Mouse (Mus musculus) megakaryocyte-erythroid progenitor cell, adult 5 weeks (primary cell): ENCODE data around the gene Kntc1. TPM values are rescaled to one million over a fixed set of nuclear protein-coding genes. Genes with fewer than 3 reads are reported as not detected.

Experiments used
- polyA plus RNA-seq: library from polyadenylated mRNA; stranded (reverse); fragments of >175 nt; gene quantifications from 2 replicates; pipeline ENCODE4 v1.2.3, GENCODE M21; 2012

The Kntc1 gene
- polyA plus RNA-seq: 1.4 and 2.4 TPM in 2 replicates

DNA sequence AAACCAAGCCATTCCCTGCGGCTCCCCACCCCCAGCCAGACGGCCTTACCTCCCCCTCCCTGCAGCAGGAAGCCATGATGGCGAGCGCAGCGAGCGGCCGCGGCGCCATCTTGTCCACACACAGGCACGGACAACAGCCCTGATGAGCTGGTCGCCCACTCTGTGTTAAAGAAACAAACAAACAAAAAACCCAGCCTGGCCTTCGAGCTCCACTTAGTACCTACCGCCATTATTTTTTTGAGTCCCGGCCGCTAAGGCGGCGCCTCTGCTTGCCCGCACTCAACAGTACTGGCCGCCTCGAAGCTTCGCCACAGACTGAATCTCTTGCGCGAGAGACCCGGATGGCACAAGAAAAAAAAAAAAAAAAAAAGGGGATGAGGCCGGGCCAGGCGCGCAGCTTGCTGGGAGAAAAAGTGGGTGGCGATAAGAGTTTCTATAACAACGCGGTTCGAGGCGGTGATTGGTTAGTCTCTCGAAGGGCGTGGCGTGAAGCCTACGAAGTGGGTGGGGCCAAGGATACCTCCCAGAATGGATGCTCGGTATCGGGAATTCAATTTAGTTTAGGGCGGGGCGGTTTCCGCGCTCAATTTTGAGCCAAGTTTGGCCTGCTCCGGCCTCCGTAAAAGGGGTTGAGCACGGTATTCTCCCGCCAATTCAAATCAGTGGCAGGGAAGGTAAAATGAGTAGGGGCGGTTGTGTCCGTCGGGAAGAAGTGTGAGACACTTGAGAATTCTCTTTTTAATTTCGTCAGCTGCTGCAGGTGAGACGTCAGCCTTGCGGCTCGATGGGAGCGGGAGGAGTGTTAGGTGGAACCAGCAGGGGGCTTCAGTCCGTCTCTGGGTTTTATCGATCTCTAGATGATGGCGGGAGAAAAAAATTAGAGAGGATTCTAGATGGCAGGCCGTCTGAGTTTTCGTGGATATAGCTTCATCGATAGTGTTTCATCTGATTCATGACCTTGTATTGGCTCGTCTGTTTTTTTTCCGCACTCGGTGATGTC, at the start of gene Kntc1, which contains the start of gene Rsrc2:
Gene Kntc1 (plus strand): TSS at position 652 of the 1,000 bp plus-strand sequence.
Gene Rsrc2 (minus strand): TSS at position 350 of the 1,000 bp plus-strand sequence.

DNA sequence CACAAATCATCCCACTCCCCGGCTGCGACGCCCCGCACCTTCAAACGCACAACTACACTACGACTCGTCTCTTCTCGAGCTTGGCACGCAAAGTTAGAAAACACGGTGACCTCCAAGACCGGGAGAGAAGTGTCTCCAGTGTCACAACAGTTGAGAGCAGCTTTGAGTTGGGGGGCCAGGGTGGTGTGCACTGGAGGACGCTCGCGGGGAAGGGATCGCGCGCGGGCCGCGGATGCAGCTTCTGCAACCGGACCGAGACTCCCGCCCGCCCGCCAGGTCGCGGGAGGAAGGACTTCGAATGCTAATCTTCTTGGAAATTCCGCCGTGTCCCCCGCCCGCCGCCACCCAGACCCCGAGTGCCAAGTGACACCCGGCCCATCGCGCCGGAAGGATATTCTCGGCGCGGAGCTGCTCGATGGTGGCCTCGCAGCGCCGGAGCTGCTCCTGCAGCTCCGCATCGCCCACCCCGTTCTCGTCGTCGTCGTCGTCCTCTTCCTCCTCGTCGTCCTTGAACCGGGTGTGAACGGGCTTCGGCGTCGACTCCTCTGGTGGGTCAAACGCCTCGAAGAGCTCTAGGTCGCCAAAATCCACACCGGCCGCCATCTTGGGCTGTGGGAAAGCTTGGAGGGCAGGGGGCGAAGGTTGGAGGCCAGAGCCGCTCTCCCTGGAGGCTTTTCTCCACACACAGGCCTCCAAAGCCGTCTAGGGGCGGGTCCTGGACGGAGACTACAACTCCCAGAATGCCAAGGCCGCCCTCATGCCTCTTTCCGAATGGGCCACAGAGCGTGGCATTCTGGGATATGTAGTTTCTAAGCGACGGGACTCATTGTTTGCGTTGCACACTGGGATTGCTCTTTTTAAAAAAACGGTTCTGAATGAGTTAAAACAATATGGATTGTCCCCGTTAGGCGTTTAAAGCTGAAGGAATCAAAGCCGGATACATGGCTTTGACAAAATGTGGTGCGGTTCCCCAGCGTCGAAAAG, 28.9 kb upstream of the Kntc1 start, which contains the start of gene Zcchc8:
Gene Zcchc8 (minus strand): TSS at position 773 of the 984 bp plus-strand sequence.

DNA sequence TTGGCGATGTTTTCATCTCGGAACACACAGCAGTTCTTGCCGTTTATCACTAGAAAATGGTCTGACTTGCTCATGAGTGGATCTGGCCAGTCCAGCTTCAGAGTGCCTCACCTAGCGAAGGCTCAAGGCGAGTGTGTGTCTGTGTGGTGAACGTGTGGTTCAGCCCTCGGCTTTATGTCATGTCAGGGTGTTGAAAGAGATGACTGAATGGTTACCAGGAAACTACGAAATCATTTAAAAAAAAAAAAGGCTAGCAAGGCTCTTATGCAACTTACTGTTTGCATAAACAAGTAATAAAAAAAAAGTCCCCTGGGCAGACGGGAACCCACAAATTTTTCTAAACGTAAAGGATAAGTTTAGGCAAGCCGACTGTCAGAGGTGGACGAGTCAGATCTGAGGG, 115.8 kb downstream of the Kntc1 start, which contains the start of gene Hcar2:
Gene Hcar2 (minus strand): TSS at position 135 of the 400 bp plus-strand sequence.

Other genes with a start within 250 kb of the Kntc1 start
- not detected in 2 replicates for gene B3gnt4, start 239.3 kb upstream of the Kntc1 start, polyA plus RNA-seq
- 10.6 and 11.3 TPM in 2 replicates for gene Diablo, start 225.5 kb upstream of the Kntc1 start, polyA plus RNA-seq
- 2.0 and 3.9 TPM in 2 replicates for gene Gm49027, start 224.2 kb upstream of the Kntc1 start, polyA plus RNA-seq
- 8.7 and 9.9 TPM in 2 replicates for gene Vps33a, start 176.7 kb upstream of the Kntc1 start, polyA plus RNA-seq
- gene Clip1, start 65.1 kb upstream of the Kntc1 start, polyA plus RNA-seq: 16.0 and 17.9 TPM in 2 replicates
- gene Zcchc8, start 28.6 kb upstream of the Kntc1 start, polyA plus RNA-seq: 68.4 and 81.5 TPM in 2 replicates
- 14.3 and 28.4 TPM in 2 replicates for gene Rsrc2, start 302 bp upstream of the Kntc1 start, polyA plus RNA-seq
- gene Hcar2, start 115.8 kb downstream of the Kntc1 start, polyA plus RNA-seq: 2.3 and 2.9 TPM in 2 replicates
- not detected in 2 replicates for gene Hcar1, start 130.3 kb downstream of the Kntc1 start, polyA plus RNA-seq
- gene Denr, start 157.5 kb downstream of the Kntc1 start, polyA plus RNA-seq: 107 and 121 TPM in 2 replicates
- gene Gm43518, start 177.7 kb downstream of the Kntc1 start, polyA plus RNA-seq: not detected in 2 replicates
- 3.7 and 4.1 TPM in 2 replicates for gene Ccdc62, start 181.0 kb downstream of the Kntc1 start, polyA plus RNA-seq
- 46.9 and 73.3 TPM in 2 replicates for gene Hip1r, start 223.9 kb downstream of the Kntc1 start, polyA plus RNA-seq